Mouse (Mus musculus) bone marrow macrophage, adult 2 months (primary cell): Measurements from ENCODE around the gene Smarcc2.

Experiments
- CTCF ChIP-seq: IDR thresholded peaks from 2 replicates; pipeline ENCODE4 v1.5.1; 2012; ENCODE audit warnings: low read depth, mild to moderate bottlenecking, low read length, moderate library complexity
- POLR2A ChIP-seq: IDR thresholded peaks from 2 replicates; pipeline ENCODE4 v1.6.1; 2012; ENCODE audit warnings: mild to moderate bottlenecking, low read depth, low read length, borderline replicate concordance

GRCm38 (mm10) chr10:128455280-128455679 is 3.8 kb upstream of the Smarcc2 start:
- no peak for TF ChIP-seq POLR2A
- TF ChIP-seq CTCF, result 0 out of 2 replicates have a peak, but pooled peaks have one; percentile 17
